Mouse (Mus musculus) liver, embryonic 16.5 days (tissue): ENCODE measurements around the gene Ndufs4. TPM values are rescaled to one million over a fixed set of nuclear protein-coding genes. Genes with fewer than 3 reads are reported as not detected.
A peak's percentile ranks its signal among the peaks of the same experiment; 100 is the strongest.

Experiments used
- ATAC-seq: fragments of 200-750 bp; cut with Nextera tagmentation; 2 replicates; pipeline ENCODE4 v1.8.0; 2017; ENCODE audit warnings: low read depth, mild to moderate bottlenecking, moderate number of reproducible peaks, moderate library complexity
- H3K27ac ChIP-seq: fragments of 300-500 bp; sonication (generic); 2 replicates; pipeline ENCODE4 v1.5.1; 2014; ENCODE audit warnings: mild to moderate bottlenecking, low read length
- H3K27me3 ChIP-seq: fragments of 300-500 bp; sonication (generic); 2 replicates; pipeline ENCODE4 v1.6.1; 2014; ENCODE audit warnings: low read depth, low read length, mixed read lengths; ENCODE audit not compliant: control insufficient read depth, insufficient read depth
- H3K36me3 ChIP-seq: fragments of 300-500 bp; sonication (generic); 2 replicates; pipeline ENCODE4 v1.6.1; 2014; ENCODE audit warnings: mild to moderate bottlenecking; ENCODE audit not compliant: control insufficient read depth, insufficient read depth
- H3K4me1 ChIP-seq: fragments of 300-500 bp; sonication (generic); 2 replicates; pipeline ENCODE4 v1.6.1; 2014; ENCODE audit warnings: low read depth, low read length, mixed read lengths; ENCODE audit not compliant: control insufficient read depth
- H3K4me2 ChIP-seq: fragments of 300-500 bp; sonication (generic); 2 replicates; pipeline ENCODE4 v1.6.1; 2014; ENCODE audit warnings: low read depth, low read length, mixed read lengths
- H3K4me3 ChIP-seq: fragments of 300-500 bp; sonication (generic); 2 replicates; pipeline ENCODE4 v1.5.1; 2014; ENCODE audit warnings: low read depth, mild to moderate bottlenecking, low read length
- H3K9ac ChIP-seq: fragments of 300-500 bp; sonication (generic); 2 replicates; pipeline ENCODE4 v1.6.1; 2014; ENCODE audit warnings: low read depth, low read length
- H3K9me3 ChIP-seq: fragments of 300-500 bp; sonication (generic); replicated peaks from 2 replicates; pipeline ENCODE4 v1.6.1; 2016; ENCODE audit warnings: low read length; ENCODE audit not compliant: control insufficient read depth
- WGBS: fragments of 180-500 bp; shearing (Covaris S2); extraction: QIAGEN DNeasy Blood & Tissue Kit; methylation state at CpG from one replicate; pipeline ENCODE4 v1.1.7; 2014; ENCODE audit not compliant: insufficient replicate concordance; 5-methylcytosine and 5-hydroxymethylcytosine counted together
- polyA plus RNA-seq: library from polyadenylated mRNA; unstranded; fragments of >200 nt; fragmentation: Nextera tagmentation; extraction: Ambion mirVana; gene quantifications from 2 replicates; pipeline ENCODE4 v1.2.1, GENCODE M21; 2015

The Ndufs4 gene
- polyA plus RNA-seq, 1 experiment from 2014 or later: 127 TPM

- Histone ChIP-seq H3K4me1 (no peaks in the 10 kb centered on the region), H3K27me3 (no peaks in the 10 kb centered on the region), H3K4me3 (no peak overlapping the region), H3K9me3 (no peaks in the 10 kb centered on the region), H3K36me3 (no peaks in the 10 kb centered on the region), H3K27ac (no peak overlapping the region), H3K9ac (no peak overlapping the region), H3K4me2 (no peak overlapping the region)
- WGBS: 46% methylated on average over 2 of the region's 2 CpGs
- ATAC-seq: no peak
These were observed 10.8 kb upstream of the Ndufs4 start for GRCm38 (mm10) chr13:114398906-114399305.

- WGBS: 69% methylated on average over 9 of the region's 9 CpGs
- Histone ChIP-seq H3K27me3 (no peaks in the 10 kb centered on the region), H3K36me3 (no peaks in the 10 kb centered on the region), H3K4me3 (no peak overlapping the region), H3K4me1 (no peaks in the 10 kb centered on the region), H3K4me2 (no peak overlapping the region), H3K9ac (no peak overlapping the region), H3K9me3 (no peaks in the 10 kb centered on the region), H3K27ac (no peak overlapping the region)
- ATAC-seq: no peak
These were observed 9.2 kb upstream of the Ndufs4 start for GRCm38 (mm10) chr13:114397281-114397680.

- Histone ChIP-seq H3K36me3 (no peaks in the 10 kb centered on the region), H3K27me3 (no peaks in the 10 kb centered on the region), H3K9ac (no peak overlapping the region), H3K4me1 (no peaks in the 10 kb centered on the region), H3K4me3 (no peak overlapping the region), H3K4me2 (no peak overlapping the region), H3K27ac (no peak overlapping the region), H3K9me3 (no peaks in the 10 kb centered on the region)
- ATAC-seq: no peak
- WGBS: 62% methylated on average over 10 of the region's 10 CpGs
These were observed 8.8 kb upstream of the Ndufs4 start for GRCm38 (mm10) chr13:114396863-114397262.

DNA sequence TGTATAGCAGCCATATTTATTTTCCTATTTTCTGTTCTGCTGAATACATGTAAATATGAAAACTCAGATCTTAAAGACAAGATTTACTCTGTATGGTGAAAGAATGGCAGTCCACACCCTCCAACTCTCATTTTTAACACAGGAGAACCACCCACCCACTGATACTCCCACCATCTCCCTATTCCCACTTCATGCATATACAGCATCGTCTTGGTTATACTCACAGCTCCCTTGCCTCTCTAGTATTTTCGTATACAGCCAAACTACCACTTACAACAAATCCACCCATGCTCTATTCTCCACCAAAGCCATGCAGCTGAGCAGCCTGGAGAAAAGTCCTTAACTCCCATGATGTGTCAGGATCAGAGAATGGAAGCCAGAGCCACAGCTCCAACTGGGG, 6.7 kb upstream of the Ndufs4 start:
- Histone ChIP-seq H3K27ac (no peak overlapping the region), H3K27me3 (no peaks in the 10 kb centered on the region), H3K4me2 (no peak overlapping the region), H3K9me3 (no peaks in the 10 kb centered on the region), H3K4me1 (no peaks in the 10 kb centered on the region), H3K4me3 (no peak overlapping the region), H3K9ac (no peak overlapping the region), H3K36me3 (no peaks in the 10 kb centered on the region)
- ATAC-seq: no peak
- WGBS: 78% methylated on average over 2 of the region's 2 CpGs

DNA sequence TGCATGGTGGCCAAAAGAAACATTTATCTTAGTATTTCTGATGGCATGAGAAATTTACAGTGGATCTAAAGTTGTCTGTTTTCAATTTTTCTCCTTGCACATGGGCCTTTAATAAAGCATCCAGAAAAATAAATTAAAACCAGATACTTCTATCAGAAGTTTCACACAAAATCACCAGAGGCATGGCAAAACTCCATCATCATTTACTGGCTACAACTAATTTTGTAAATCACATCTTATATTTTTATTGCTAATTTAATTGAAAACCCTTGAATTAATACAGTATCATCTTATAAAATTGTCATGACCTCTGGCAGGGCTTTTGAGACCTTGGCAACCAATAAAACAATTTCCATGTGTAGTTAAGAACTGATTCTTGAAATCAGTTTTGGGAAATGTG, 4.4 kb upstream of the Ndufs4 start:
- H3K4me1 ChIP-seq: no peaks in the 10 kb centered on the region; the same call in 1 of the 2 replicates
- no peaks in the 10 kb centered on the region for H3K27me3 ChIP-seq
- H3K4me3 ChIP-seq: no peak overlapping the region
- H3K4me2 ChIP-seq: no peak overlapping the region
- no peak overlapping the region for H3K27ac ChIP-seq
- no peaks in the 10 kb centered on the region for H3K36me3 ChIP-seq
- H3K9me3 ChIP-seq: no peaks in the 10 kb centered on the region
- no peak overlapping the region for H3K9ac ChIP-seq
- ATAC-seq: no peak

DNA sequence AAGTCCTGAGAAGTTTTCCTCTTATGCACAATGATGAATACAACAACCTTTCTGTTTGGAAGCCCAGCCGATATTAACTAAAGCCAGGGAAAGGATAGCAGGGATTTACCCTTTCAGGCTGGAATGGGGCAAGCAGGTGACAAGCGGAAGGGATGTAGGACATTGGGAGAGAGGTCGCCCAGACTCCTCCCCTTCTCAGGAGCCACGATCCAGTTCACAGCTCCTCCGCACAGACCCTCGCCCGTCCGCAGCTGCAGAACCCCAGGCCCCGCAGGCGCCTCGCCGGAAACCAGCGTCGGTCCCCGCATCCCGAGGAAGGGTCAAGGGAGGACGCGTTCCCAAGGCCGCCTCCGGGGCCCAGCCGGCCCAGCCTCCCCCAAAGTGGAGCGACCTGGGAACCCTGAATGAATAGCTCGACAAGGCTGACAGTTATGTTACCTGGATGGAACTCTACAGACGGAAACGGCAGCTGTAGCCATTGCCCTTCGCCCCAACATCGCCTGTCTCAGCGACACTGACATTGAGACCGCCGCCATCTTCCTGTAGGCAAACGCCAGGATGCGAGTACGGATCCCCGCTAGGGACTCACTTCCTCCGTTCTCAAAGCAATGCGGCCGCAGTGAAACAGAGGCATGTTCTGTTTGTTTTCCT, 412 bp downstream of the Ndufs4 start:
- peak overlapping the region; percentile 86 for H3K4me3 ChIP-seq
- H3K4me2 ChIP-seq: peak overlapping the region; percentile 56
- under 1% methylated on average over 37 of the region's 37 CpGs for WGBS
- H3K4me1 ChIP-seq: peaks cover 4% of the 10 kb centered on the region
- no peaks in the 10 kb centered on the region for H3K36me3 ChIP-seq
- H3K27ac ChIP-seq: 0 out of 2 replicates have a peak overlapping the region, but pooled peaks have one; percentile 33
- no peaks in the 10 kb centered on the region for H3K27me3 ChIP-seq
- peak overlapping the region; percentile 80 for H3K9ac ChIP-seq
- H3K9me3 ChIP-seq: no peaks in the 10 kb centered on the region
- peak; percentile 87 for ATAC-seq

GRCm38 (mm10) chr13:114387074-114387487, 977 bp downstream of the Ndufs4 start:
- Histone ChIP-seq H3K9me3 (no peaks in the 10 kb centered on the region), H3K36me3 (peaks cover 1% of the 10 kb centered on the region; the same call in 1 of the 2 replicates), H3K27me3 (no peaks in the 10 kb centered on the region), H3K4me2 (peak overlapping the region; percentile 56), H3K4me1 (peaks cover 4% of the 10 kb centered on the region), H3K4me3 (peak overlapping the region; percentile 86), H3K9ac (peak overlapping the region; percentile 80), H3K27ac (no peak overlapping the region)
- ATAC-seq: peak; percentile 51
- 1% methylated on average over 10 of the region's 10 CpGs for WGBS

DNA sequence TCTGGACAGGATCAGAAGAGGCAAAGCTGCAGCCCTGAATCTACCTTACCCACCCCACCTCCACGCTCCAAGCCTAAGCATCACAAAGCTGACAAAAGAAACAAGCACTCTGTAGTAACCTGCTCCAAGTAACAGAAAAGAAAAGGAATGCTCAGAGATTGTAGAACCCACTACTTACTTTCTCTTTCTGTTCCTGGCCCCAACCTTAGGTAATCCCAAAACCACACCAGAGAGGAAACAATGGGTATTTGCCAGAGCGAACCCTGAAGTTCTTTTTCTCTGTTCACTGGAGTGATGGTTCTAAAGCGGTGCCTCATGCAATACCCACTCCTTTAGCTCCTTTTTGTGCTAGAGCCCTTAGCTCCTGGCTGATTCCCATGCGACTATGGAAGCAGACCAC, 11.5 kb downstream of the Ndufs4 start:
- Histone ChIP-seq H3K27me3 (no peaks in the 10 kb centered on the region), H3K9me3 (no peaks in the 10 kb centered on the region), H3K4me2 (no peak overlapping the region), H3K4me1 (no peaks in the 10 kb centered on the region), H3K4me3 (no peak overlapping the region), H3K27ac (no peak overlapping the region), H3K36me3 (peaks cover 7% of the 10 kb centered on the region), H3K9ac (no peak overlapping the region)
- WGBS: 80% methylated on average over 4 of the region's 4 CpGs
- ATAC-seq: no peak

DNA sequence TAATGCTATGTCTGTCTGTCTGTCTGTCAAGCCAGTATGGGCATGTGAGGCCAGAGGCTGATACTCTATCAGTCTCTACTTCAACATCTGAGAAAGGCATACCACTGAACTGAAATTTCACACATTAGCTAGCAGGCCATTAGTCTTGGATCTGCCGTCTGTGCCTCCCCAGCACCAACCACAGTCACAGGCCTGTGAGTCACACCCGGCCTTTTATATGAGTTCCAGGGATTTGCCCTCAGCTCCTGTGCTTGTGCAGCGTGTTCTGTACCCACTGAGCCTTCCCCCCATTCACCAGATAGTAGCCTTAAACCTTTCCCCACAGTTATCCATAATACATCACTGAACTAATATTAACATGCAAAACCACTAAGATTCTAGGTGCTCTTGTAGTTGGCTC, 26.0 kb downstream of the Ndufs4 start:
- H3K9me3 ChIP-seq: no peaks in the 10 kb centered on the region
- no peak for ATAC-seq
- no peak overlapping the region for H3K9ac ChIP-seq
- no peaks in the 10 kb centered on the region for H3K4me1 ChIP-seq
- WGBS: 60% methylated on average over 3 of the region's 3 CpGs
- no peak overlapping the region for H3K4me2 ChIP-seq
- H3K27me3 ChIP-seq: no peaks in the 10 kb centered on the region
- no peaks in the 10 kb centered on the region for H3K36me3 ChIP-seq
- no peak overlapping the region for H3K27ac ChIP-seq
- no peak overlapping the region for H3K4me3 ChIP-seq
